Mouse (Mus musculus): ENCODE measurements at regions not wholly inside any gene's neighbourhood (a gene's known extent, or its start where the extent isn't known, plus 50 kb on each side); places are given as distances from the start of the nearest gene placed in this dataset.

DNA sequence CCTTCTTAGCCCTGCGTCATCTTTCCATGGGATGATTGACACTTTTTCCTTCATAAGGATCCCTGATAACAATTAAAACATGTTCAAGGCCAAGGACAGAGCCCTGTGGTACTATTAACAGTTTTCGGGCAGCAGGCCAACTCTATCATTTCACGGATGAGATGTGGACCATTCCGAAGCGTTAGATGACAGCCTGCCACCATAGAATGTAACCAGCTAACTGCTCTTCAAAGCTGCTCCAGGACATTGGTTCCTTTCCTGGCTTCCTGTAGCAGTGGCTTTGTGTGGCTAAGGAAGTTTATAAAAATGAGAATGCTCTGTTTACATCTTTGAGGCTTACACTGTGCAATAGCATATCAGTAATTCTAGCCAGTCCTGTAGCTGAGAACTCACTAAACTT is 582.6 kb upstream of the Clint1 start:
- no peak for TF ChIP-seq POLR2A (IDR thresholded peaks at IDR 0.05; ENCODE audit: insufficient read depth, low read depth, low read length)
- TF ChIP-seq CTCF (IDR thresholded peaks at IDR 0.05; ENCODE audit: insufficient read depth, low read depth, low read length): no peak
